Mouse (Mus musculus) MEL (cell line): Measurements from ENCODE around the gene Adamts10. TPM values are rescaled to one million over a fixed set of nuclear protein-coding genes. Genes with fewer than 3 reads are reported as not detected.

Experiments used
- DNase-seq: peaks from one replicate; pipeline ENCODE4 v3.0.0; 2011; ENCODE audit warnings: low read depth, low spot score
- H3K27ac ChIP-seq: 2 replicates; pipeline ENCODE4 v1.5.1; 2012; ENCODE audit warnings: low read depth, mild to moderate bottlenecking, control low read depth, low read length, moderate library complexity; ENCODE audit not compliant: control insufficient read depth
- H3K27me3 ChIP-seq, 2 experiments: fragments of 150-350 bp in 1 of 2; sonication (generic) in 1 of 2; 2 replicates each; pipeline ENCODE4 v1.6.1; 2012; ENCODE audit warnings: low read length in 2 of 2, mild to moderate bottlenecking in 2 of 2, improper control_type of control experiment in 1 of 2, moderate library complexity in 1 of 2; ENCODE audit not compliant: insufficient read depth in 2 of 2, control insufficient read depth in 1 of 2
- H3K36me3 ChIP-seq, 2 experiments: 2 replicates each; pipeline ENCODE4 v1.6.1; 2012 to 2014; ENCODE audit warnings: low read length in 2 of 2, improper control_type of control experiment in 1 of 2, inconsistent platforms in 1 of 2, mild to moderate bottlenecking in 1 of 2; ENCODE audit not compliant: insufficient read depth in 2 of 2, control insufficient read depth in 1 of 2
- H3K4me1 ChIP-seq, 2 experiments: fragments of 150-350 bp in 1 of 2; sonication (generic) in 1 of 2; 2 replicates each; pipeline ENCODE4 v1.6.1; 2012; ENCODE audit warnings: low read length in 2 of 2, improper control_type of control experiment in 1 of 2, mild to moderate bottlenecking in 1 of 2; ENCODE audit not compliant: insufficient read depth in 2 of 2, control insufficient read depth in 1 of 2
- H3K4me3 ChIP-seq, 2 experiments: fragments of 150-350 bp in 1 of 2; sonication (generic) in 1 of 2; 2 replicates each; pipeline ENCODE4 v1.5.1; 2012; ENCODE audit warnings: low read depth in 2 of 2, low read length in 2 of 2, mild to moderate bottlenecking in 2 of 2, moderate library complexity in 2 of 2, control low read depth in 1 of 2, improper control_type of control experiment in 1 of 2; ENCODE audit not compliant: control insufficient read depth in 1 of 2, insufficient read depth in 1 of 2
- H3K79me2 ChIP-seq: 2 replicates; pipeline ENCODE4 v1.6.1; 2012; ENCODE audit warnings: mild to moderate bottlenecking, low read length, moderate library complexity; ENCODE audit not compliant: control insufficient read depth, poor library complexity, insufficient read depth
- H3K9ac ChIP-seq: 2 replicates; pipeline ENCODE4 v1.6.1; 2012; ENCODE audit warnings: low read depth, mild to moderate bottlenecking, control low read depth, low read length, moderate library complexity; ENCODE audit not compliant: control insufficient read depth, poor library complexity, severe bottlenecking
- H3K9me3 ChIP-seq: fragments of 150-350 bp; sonication (generic); replicated peaks from 2 replicates; pipeline ENCODE4 v1.6.1; 2012; ENCODE audit warnings: mild to moderate bottlenecking, low read length, improper control_type of control experiment, moderate library complexity; ENCODE audit not compliant: insufficient read depth
- CTCF ChIP-seq, 3 experiments: IDR thresholded peaks in 2 of 3; conservative IDR thresholded peaks in 1 of 3; 2 replicates each; pipeline ENCODE4 v1.5.1; 2011 to 2012; ENCODE audit warnings: low read length in 3 of 3, low read depth in 2 of 3, mild to moderate bottlenecking in 2 of 3, improper control_type of control experiment in 1 of 3, inconsistent platforms in 1 of 3, mixed read lengths in 1 of 3, moderate library complexity in 1 of 3; ENCODE audit not compliant: control insufficient read depth in 1 of 3, insufficient read depth in 1 of 3, poor library complexity in 1 of 3, severe bottlenecking in 1 of 3
- E2F4 ChIP-seq: IDR thresholded peaks from 2 replicates; pipeline ENCODE4 v1.6.1; 2011; ENCODE audit warnings: low read depth, low read length, improper control_type of control experiment, borderline replicate concordance
- HCFC1 ChIP-seq: IDR thresholded peaks from 2 replicates; pipeline ENCODE4 v1.6.1; 2012; ENCODE audit warnings: low read depth, mild to moderate bottlenecking, inconsistent platforms, low read length, improper control_type of control experiment, moderate library complexity
- MEF2A ChIP-seq: IDR thresholded peaks from 2 replicates; pipeline ENCODE4 v1.6.1; 2014; ENCODE audit warnings: low read depth, mild to moderate bottlenecking, inconsistent platforms, low read length, improper control_type of control experiment; ENCODE audit not compliant: poor library complexity, insufficient replicate concordance, severe bottlenecking; ENCODE audit errors: extremely low read depth
- MYC ChIP-seq: IDR thresholded peaks from 2 replicates; pipeline ENCODE4 v1.6.1; 2011; ENCODE audit warnings: low read depth, mild to moderate bottlenecking, low read length, improper control_type of control experiment, moderate library complexity
- POLR2A ChIP-seq, 2 experiments: IDR thresholded peaks; 2 replicates each; pipeline ENCODE4 v1.6.1; 2011 to 2012; ENCODE audit warnings: low read length in 2 of 2, mild to moderate bottlenecking in 2 of 2, control low read depth in 1 of 2, improper control_type of control experiment in 1 of 2, low read depth in 1 of 2, moderate library complexity in 1 of 2; ENCODE audit not compliant: control insufficient read depth in 1 of 2, insufficient read depth in 1 of 2, poor library complexity in 1 of 2
- RAD21 ChIP-seq: IDR thresholded peaks from 2 replicates; pipeline ENCODE4 v1.6.1; 2011; ENCODE audit warnings: mild to moderate bottlenecking, low read depth, low read length, improper control_type of control experiment
- SMC3 ChIP-seq: IDR thresholded peaks from 2 replicates; pipeline ENCODE4 v1.6.1; 2011; ENCODE audit warnings: low read depth, low read length, improper control_type of control experiment
- TBP ChIP-seq: IDR thresholded peaks from 2 replicates; pipeline ENCODE4 v1.8.0; 2011; ENCODE audit warnings: low read depth, low read length, improper control_type of control experiment
- ZC3H11A ChIP-seq: IDR thresholded peaks from 2 replicates; pipeline ENCODE4 v1.6.1; 2012; ENCODE audit warnings: low read depth, mild to moderate bottlenecking, inconsistent platforms, low read length, improper control_type of control experiment
- polyA plus RNA-seq, 2 experiments: library from polyadenylated mRNA; stranded (reverse) in 1 of 2; unstranded in 1 of 2; fragments of >175 nt in 1 of 2; fragments of >200 nt in 1 of 2; gene quantifications; 2 replicates each; pipeline versions ENCODE4 v1.2.1 to v1.2.4; 2012; ENCODE audit warnings: low replicate concordance in 2 of 2, low read depth in 1 of 2; ENCODE audit not compliant: insufficient read length in 2 of 2, insufficient read depth in 1 of 2, missing spikeins in 1 of 2
- total RNA-seq: library from RNA; depleted of rRNA; stranded (reverse); fragments of 300-350 nt; gene quantifications from 2 replicates; pipeline ENCODE4 v1.2.3, GENCODE M21; 2012

The Adamts10 gene
- total and polyA plus RNA-seq, 3 experiments = 11.3 to 21.0 TPM; not detected in 1

DNA sequence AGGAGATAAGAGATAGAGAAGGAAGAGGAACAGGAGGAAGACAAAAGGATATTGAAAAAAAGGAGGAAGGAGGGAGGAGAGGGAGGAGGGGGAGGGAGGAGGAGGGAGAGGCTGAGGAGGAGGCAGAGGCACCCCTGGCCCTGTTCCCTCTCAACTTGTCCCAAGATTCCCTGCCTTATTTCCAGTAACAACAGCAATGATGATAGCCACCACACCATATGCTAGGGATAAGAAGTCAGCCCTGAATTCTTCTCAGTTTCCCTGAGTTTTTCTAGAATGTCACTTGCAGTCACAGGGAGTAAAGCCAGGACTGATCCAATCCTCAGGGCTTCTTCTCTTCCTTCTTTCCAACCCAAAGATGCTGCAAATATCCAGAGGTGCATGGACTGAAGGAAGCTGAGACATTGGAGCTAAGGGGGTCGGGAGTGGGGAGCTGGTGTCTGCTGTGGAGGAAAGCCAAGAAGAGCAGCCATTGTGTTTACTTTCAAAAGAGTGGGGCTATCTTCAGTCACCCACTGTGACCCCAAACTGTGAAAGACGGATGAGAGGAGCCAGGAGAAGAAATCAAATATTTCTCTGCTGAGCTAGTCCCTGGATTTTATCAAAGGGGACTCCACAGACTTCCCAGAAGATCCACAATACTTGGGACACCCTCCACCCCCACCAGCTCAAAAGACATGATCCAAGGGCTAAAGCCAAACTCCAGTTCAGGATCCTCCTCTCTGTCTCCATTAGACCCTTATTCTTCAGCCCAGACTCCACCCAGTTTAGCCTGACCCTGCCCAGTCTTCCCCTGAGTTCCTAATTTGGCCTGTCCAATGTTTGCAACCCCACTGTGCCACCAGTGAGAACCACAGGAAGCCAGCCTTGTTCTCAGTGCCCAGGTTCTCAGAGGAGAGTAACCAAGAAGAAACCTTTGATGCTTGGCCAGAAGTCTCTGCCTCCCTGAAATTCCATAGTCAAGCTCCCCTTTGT, 11.3 kb upstream of the Adamts10 start:
- Histone ChIP-seq H3K9ac (no peak overlapping the region), H3K27me3 (peaks cover 2 to 7% of the 10 kb centered on the region in 2 experiments), H3K4me1 (no peaks in the 10 kb centered on the region), H3K36me3 (no peaks in the 10 kb centered on the region), H3K4me3 (no peak overlapping the region), H3K27ac (no peak overlapping the region), H3K9me3 (no peaks in the 10 kb centered on the region), H3K79me2 (no peaks in the 10 kb centered on the region)
- TF ChIP-seq TBP = no peak
- DNase-seq = no peak

GRCm38 (mm10) chr17:33513874-33514273, 10.1 kb upstream of the Adamts10 start:
- TF ChIP-seq HCFC1 (no peak), RAD21 (peak; percentile 74), POLR2A (IDR thresholded peaks at IDR 0.05; ENCODE audit: control insufficient read depth in 1 of 2, insufficient read depth in 1 of 2, low read depth in 1 of 2, low read length in 2 of 2, poor library complexity in 1 of 2) (no peak), MYC (0 out of 2 replicates have a peak, but pooled peaks have one; percentile 38), ZC3H11A (peak; percentile 55), CTCF (IDR thresholded peaks at IDR 0.05 in 2 of 3, conservative IDR thresholded peaks at IDR 0.05 in 1 of 3; ENCODE audit: control insufficient read depth in 1 of 3, insufficient read depth in 1 of 3, low read depth in 2 of 3, low read length in 3 of 3, poor library complexity in 1 of 3, severe bottlenecking in 1 of 3) (peak; percentile 37 to 71 (median 57)), SMC3 (peak; percentile 75)
- Histone ChIP-seq H3K9me3 (no peaks in the 10 kb centered on the region), H3K27me3 (peaks cover 2 to 12% of the 10 kb centered on the region in 2 experiments), H3K27ac (no peak overlapping the region), H3K79me2 (no peaks in the 10 kb centered on the region), H3K4me3 (no peak overlapping the region), H3K9ac (no peak overlapping the region), H3K4me1 (no peaks in the 10 kb centered on the region), H3K36me3 (no peaks in the 10 kb centered on the region)
- peak; percentile 60 for DNase-seq

DNA sequence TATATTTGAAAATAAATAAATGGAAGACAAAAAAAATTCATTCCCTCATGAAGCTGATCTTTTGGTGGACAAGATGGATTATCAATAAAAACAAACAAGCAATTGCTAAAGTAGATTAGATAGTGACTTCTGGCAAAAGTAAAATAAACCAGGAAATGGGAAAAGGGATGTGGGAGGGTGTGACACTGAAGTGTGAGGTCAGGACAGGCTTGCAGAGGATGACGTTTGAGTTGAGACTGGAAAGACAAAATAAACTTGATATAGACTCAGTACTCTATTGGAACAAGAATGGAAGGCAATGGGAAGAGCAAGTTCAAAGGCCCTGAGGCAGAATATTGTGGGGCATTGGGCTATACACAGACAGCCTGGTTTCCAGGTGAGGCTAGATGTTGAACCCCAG, 3.6 kb upstream of the Adamts10 start:
- Histone ChIP-seq H3K4me1 (peaks cover 5 to 8% of the 10 kb centered on the region in 2 experiments; a peak in 3 of 4 replicates), H3K36me3 (0 out of 4 replicates have a peak, but pooled peaks cover 0 to 2% of the 10 kb centered on the region in 2 experiments), H3K27ac (no peak overlapping the region), H3K79me2 (peaks cover 6% of the 10 kb centered on the region), H3K9me3 (no peaks in the 10 kb centered on the region), H3K27me3 (peaks cover 4 to 7% of the 10 kb centered on the region in 2 experiments), H3K4me3 (no peak overlapping the region), H3K9ac (no peak overlapping the region)
- no peak for DNase-seq
- TF ChIP-seq MEF2A = no peak
- no peak for TF ChIP-seq E2F4
- TF ChIP-seq SMC3 = no peak
